Mouse (Mus musculus): ENCODE measurements around the gene Nos2. TPM values are rescaled to one million over a fixed set of nuclear protein-coding genes. Genes with fewer than 3 reads are reported as not detected.
"Not testable (repeated sequence)": the region's sequence is repeated elsewhere in the genome, so short reads cannot be mapped to it uniquely, and the experiment has no call there.

Nos2 gene
- total RNA-seq, 4 experiments from 2014 or later: 0.18 to 0.49 (median 0.40) TPM

GRCm38 (mm10) chr11:78986311-78987002 is 65.9 kb downstream of the Nos2 start:
- no peak for DNase-seq (ENCODE audit: low spot score in 2 of 2)

- not testable (repeated sequence) for DNase-seq (ENCODE audit: low spot score in 2 of 2)
These were observed 68.6 kb downstream of the Nos2 start for GRCm38 (mm10) chr11:78989206-78989605.

- no peak for DNase-seq (ENCODE audit: low spot score in 2 of 2)
These were observed 69.5 kb downstream of the Nos2 start for GRCm38 (mm10) chr11:78990096-78990495.

GRCm38 (mm10) chr11:78990875-78991543 is 70.4 kb downstream of the Nos2 start:
- not testable (repeated sequence) for DNase-seq (ENCODE audit: low spot score in 2 of 2)

- no peak for DNase-seq (ENCODE audit: low spot score in 2 of 2)
These were observed 78.5 kb downstream of the Nos2 start for GRCm38 (mm10) chr11:78999118-78999517.

- DNase-seq (ENCODE audit: low spot score in 2 of 2): no peak
These were observed 81.3 kb downstream of the Nos2 start for GRCm38 (mm10) chr11:79001871-79002270.

GRCm38 (mm10) chr11:79002551-79002951 is 82.0 kb downstream of the Nos2 start:
- no peak for DNase-seq (ENCODE audit: low spot score in 2 of 2)

GRCm38 (mm10) chr11:79003053-79003768 is 82.6 kb downstream of the Nos2 start:
- DNase-seq (ENCODE audit: low spot score in 2 of 2): no peak

GRCm38 (mm10) chr11:79003769-79004638 is 83.4 kb downstream of the Nos2 start:
- DNase-seq (ENCODE audit: low spot score in 2 of 2): no peak

- no peak for DNase-seq (ENCODE audit: low spot score in 2 of 2)
These were observed 85.2 kb downstream of the Nos2 start for GRCm38 (mm10) chr11:79005578-79006394.

- no peak for DNase-seq (ENCODE audit: low spot score in 2 of 2)
These were observed 85.8 kb downstream of the Nos2 start for GRCm38 (mm10) chr11:79006417-79006816.

- DNase-seq (ENCODE audit: low spot score in 2 of 2): not testable (repeated sequence)
These were observed 86.8 kb downstream of the Nos2 start for GRCm38 (mm10) chr11:79007356-79007755.

- DNase-seq (ENCODE audit: low spot score in 2 of 2): no peak
These were observed 87.6 kb downstream of the Nos2 start for GRCm38 (mm10) chr11:79008007-79008775.

- no peak for DNase-seq (ENCODE audit: low spot score in 2 of 2)
These were observed 88.3 kb downstream of the Nos2 start for GRCm38 (mm10) chr11:79008891-79009290.

Other genes with a start within 250 kb of the Nos2 start
- 10 to 100 TPM; 37.1 to 48.0 (median 44.3) TPM for gene Nlk, start 223.4 kb upstream of the Nos2 start, total RNA-seq (2022)
- gene Ccnq, start 169.1 kb upstream of the Nos2 start, total RNA-seq (2022): 10 to 100 TPM; 19.7 to 21.4 (median 20.0) TPM
- 10 to 100 TPM; 20.1 to 29.1 (median 23.5) TPM for gene Lyrm9, start 94.2 kb upstream of the Nos2 start, total RNA-seq (2022)
- gene Lgals9, start 64.2 kb downstream of the Nos2 start, total RNA-seq (2022): 10 to 100 TPM in 2 of 4 experiments, 1 to 10 TPM in 2; 3.7 to 18.7 (median 8.7) TPM
- 100 to 1,000 TPM; 138 to 198 (median 174) TPM for gene Ksr1, start 225.6 kb downstream of the Nos2 start, total RNA-seq (2022)

Measured in layer of hippocampus, adult 8-10 months (tissue).